Mouse (Mus musculus) right cerebral cortex, postnatal 4 days (tissue): ENCODE measurements at regions not wholly inside any gene's neighbourhood (a gene's known extent, or its start where the extent isn't known, plus 50 kb on each side); places are given as distances from the start of the nearest gene placed in this dataset.
A peak's percentile ranks its signal among the peaks of the same experiment; 100 is the strongest.
"Not testable (repeated sequence)": the region's sequence is repeated elsewhere in the genome, so short reads cannot be mapped to it uniquely, and the experiment has no call there.

Experiments used
- DNase-seq: peaks from one replicate; pipeline ENCODE4 v3.0.0-alpha.2; 2022

- DNase-seq, result peak; percentile 24
Observed at GRCm38 (mm10) chr6:114538185-114538584, 104.7 kb upstream of the Atg7 start.

GRCm38 (mm10) chr6:114550096-114550669, 92.7 kb upstream of the Atg7 start:
- peak; percentile 30 for DNase-seq

GRCm38 (mm10) chr6:114553072-114553471, 89.8 kb upstream of the Atg7 start:
- not testable (repeated sequence) for DNase-seq

- DNase-seq, result peak; percentile 16
Observed at GRCm38 (mm10) chr6:114555186-114555585, 87.7 kb upstream of the Atg7 start.

GRCm38 (mm10) chr6:114577319-114577718, 65.6 kb upstream of the Atg7 start:
- DNase-seq, result peak; percentile 71
